Mouse (Mus musculus) olfactory bulb, adult 2 months (tissue): Measurements from ENCODE around the gene Bloc1s1. TPM values are rescaled to one million over a fixed set of nuclear protein-coding genes. Genes with fewer than 3 reads are reported as not detected.

Experiments used
- H3K27ac ChIP-seq: fragments of 200-500 bp; 2 replicates; pipeline ENCODE4 v1.5.1; 2012; ENCODE audit warnings: low read depth, low read length; ENCODE audit not compliant: insufficient read depth
- H3K4me1 ChIP-seq: fragments of 200-500 bp; 2 replicates; pipeline ENCODE4 v1.6.1; 2012; ENCODE audit warnings: low read length; ENCODE audit not compliant: control insufficient read depth, insufficient read depth
- H3K4me3 ChIP-seq: fragments of 200-500 bp; 2 replicates; pipeline ENCODE4 v1.5.1; 2012; ENCODE audit warnings: mild to moderate bottlenecking, low read depth, low read length, moderate library complexity; ENCODE audit not compliant: insufficient read depth
- CTCF ChIP-seq: fragments of 200-500 bp; IDR thresholded peaks from 2 replicates; pipeline ENCODE4 v1.5.1; 2012; ENCODE audit warnings: low read depth, mild to moderate bottlenecking, low read length, moderate library complexity; ENCODE audit not compliant: insufficient read depth
- POLR2A ChIP-seq: fragments of 200-500 bp; IDR thresholded peaks from 2 replicates; pipeline ENCODE4 v1.6.1; 2012; ENCODE audit warnings: mild to moderate bottlenecking, low read depth, low read length, moderate library complexity; ENCODE audit not compliant: insufficient read depth
- WGBS: fragments of 180-500 bp; shearing (Covaris S2); methylation state at CpG from one replicate; pipeline ENCODE4 v1.1.7; 2018; 5-methylcytosine and 5-hydroxymethylcytosine counted together
- polyA plus RNA-seq: library from polyadenylated mRNA; stranded (reverse); fragments of >200 nt; gene quantifications from 2 replicates; pipeline ENCODE4 v1.2.4, GENCODE M21; 2012; ENCODE audit warnings: low replicate concordance; ENCODE audit not compliant: missing spikeins, insufficient read depth, insufficient read length

Gene Bloc1s1
- polyA plus RNA-seq, 1 experiment, result not detected

DNA sequence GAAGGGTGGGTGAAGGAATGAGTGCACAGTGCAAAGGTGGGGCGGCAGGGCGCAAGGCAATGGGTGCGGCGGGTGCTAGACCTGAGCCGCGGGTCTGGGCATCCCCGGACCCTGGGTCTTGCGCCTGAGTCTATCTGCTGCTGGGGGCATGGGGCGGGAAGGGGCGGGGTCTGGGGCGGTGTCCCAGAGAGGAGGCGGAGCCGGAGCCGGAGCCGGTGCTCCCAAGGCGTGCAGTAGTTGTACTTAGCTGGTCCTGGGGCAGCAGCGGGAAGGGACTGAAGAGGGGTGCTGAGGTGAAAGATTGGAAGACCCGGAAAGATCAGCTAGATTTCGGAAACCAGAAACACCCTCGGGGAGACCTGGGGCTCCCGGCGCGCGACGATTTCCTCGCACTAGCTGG lies 9.7 kb upstream of the Bloc1s1 start, which contains the start of gene Itga7:
TSS of gene Itga7 (plus strand) at position 245 of the 400 bp plus-strand sequence.
- WGBS, result 2% methylated on average over 26 of the region's 26 CpGs
- no peak within 1 kb of the TSS for H3K27ac ChIP-seq
- peak within 1 kb of the TSS; percentile 45 for H3K4me3 ChIP-seq
- 0 out of 2 replicates have a peak, but pooled peaks have one; percentile 18 for TF ChIP-seq POLR2A
- no peak for TF ChIP-seq CTCF
- H3K4me1 ChIP-seq, result peaks cover 19% of the 10 kb centered on the region

DNA sequence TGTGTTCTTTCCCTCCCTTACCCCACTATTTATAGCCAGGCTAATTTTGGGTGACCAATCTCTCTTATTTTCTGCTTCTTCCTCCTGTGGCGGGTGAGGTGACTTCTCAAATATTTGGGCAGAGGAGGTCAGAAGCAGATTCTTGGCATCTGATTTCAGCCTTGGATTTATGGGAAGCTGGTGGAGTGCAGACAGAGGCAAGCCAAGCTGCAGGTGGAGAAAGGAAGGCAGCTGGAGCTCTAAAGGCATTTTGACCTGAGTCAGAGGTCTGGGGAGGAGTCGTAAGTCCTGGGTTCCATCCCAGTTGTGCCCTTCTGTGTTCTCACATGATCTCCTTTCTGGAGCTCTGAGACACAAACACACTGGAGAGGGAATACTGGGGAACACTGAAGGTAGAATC lies 7.6 kb upstream of the Bloc1s1 start:
- TF ChIP-seq POLR2A, result no peak
- no peak for TF ChIP-seq CTCF
- WGBS, result 50% methylated on average over 2 of the region's 2 CpGs
- Histone ChIP-seq H3K27ac (no peak overlapping the region), H3K4me1 (peaks cover 19% of the 10 kb centered on the region), H3K4me3 (no peak overlapping the region)

DNA sequence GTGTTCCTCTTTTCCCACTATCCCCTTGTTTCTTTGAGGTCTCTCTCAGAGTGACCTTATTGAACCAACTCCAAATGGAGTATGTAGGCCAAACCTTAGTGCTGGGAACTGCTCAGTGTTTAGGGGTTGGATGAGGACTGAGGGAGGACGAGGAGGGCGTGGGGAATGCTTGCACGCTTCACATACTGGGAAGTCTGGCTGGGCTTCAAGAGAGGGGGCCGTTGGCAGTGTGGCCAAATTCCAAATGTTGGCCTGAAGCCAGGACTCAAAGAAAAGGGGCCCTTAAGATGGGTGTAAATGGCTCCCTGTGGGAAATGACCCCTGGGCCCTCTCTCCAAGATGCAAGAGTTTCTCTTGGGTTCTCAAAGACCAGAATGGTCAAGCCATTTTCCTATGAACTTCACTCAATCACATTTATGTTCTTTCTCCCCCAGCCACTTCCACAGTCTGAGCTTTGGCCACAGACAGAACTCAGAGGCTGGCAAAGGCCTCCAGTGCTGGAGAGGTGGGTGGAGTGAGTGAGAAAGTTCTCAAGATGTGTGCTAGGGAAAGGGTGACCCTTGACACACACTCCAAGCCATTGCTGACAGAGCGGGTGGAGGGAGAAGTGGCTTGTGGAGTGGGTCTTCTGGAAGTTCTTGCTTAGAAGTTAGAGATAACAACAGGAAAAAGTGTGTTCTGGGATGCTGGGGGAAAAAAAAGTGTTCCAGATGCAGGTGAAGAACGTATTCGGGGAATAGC lies 6.0 kb upstream of the Bloc1s1 start:
- no peak overlapping the region for H3K27ac ChIP-seq
- peaks cover 19% of the 10 kb centered on the region for H3K4me1 ChIP-seq
- 61% methylated on average over 7 of the region's 7 CpGs for WGBS
- no peak overlapping the region for H3K4me3 ChIP-seq
- TF ChIP-seq CTCF (no peak), POLR2A (no peak)

DNA sequence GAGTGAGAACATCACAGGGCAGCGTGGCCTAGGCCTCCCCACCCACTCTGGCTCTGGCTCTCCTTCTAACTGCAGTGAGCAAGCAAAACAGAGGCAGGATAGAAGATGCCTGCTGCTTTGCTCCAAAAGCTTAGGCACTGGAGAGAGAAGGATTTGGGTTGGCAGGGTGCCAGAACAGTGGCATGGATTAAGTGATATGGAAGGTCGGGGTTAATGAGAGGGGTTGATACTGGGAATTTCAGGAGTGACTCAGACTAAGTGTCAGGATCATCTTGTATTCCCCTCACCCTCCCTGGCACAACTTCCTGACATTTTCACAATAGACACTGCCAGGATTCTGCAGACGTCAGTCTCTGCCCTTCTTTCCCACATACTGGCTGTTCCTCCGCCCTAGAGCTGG lies 4.5 kb upstream of the Bloc1s1 start:
- Histone ChIP-seq H3K4me3 (no peak overlapping the region), H3K4me1 (peaks cover 9% of the 10 kb centered on the region; the same call in 1 of the 2 replicates), H3K27ac (no peak overlapping the region)
- WGBS, result 33% methylated on average over 4 of the region's 4 CpGs
- TF ChIP-seq POLR2A (no peak), CTCF (no peak)

DNA sequence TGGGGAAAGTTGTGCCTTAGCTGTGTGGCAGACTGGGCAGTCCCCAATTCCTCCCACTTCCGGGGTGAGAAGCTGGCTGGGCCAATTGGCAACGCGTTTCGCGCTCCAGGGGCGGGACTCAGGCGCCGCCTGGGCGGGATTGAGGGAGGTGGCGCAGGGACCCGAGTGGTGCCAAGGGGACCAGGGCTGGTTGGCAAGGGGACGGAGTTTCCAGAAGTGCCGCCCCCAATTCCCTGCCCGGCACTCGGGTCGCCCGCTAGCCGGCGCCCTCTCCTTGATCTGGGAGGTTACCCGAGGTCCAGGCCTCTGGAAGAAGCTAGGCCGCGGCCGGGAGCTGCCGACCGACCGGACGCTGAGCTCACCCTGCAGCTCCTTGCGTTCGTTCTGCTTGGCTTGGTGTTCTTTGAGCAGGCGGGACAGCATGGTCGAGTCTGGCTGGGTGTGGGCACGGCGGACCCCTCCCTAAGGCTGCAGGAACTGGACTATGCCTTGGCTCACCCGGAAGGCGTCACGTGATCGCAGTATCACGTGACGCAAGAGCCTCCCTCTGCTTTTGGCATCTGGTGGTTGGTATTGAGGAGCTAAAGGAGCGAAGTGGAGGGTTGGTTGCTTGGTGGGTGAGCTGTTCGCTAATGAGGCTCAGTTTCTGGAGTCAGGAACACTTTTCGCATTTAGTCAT lies 683 bp downstream of the Bloc1s1 start:
- peaks cover 21% of the 10 kb centered on the region for H3K4me1 ChIP-seq
- no peak for TF ChIP-seq CTCF
- peak; percentile 73 for TF ChIP-seq POLR2A
- peak overlapping the region; percentile 85 for H3K4me3 ChIP-seq
- WGBS, result under 1% methylated on average over 42 of the region's 42 CpGs
- peak overlapping the region; percentile 95 for H3K27ac ChIP-seq

- H3K4me3 ChIP-seq, result peak within 1 kb of the TSS; percentile 85
- TF ChIP-seq POLR2A (no peak), CTCF (no peak)
- 11% methylated on average over 1 of the region's 1 CpGs for WGBS
- peak within 1 kb of the TSS; percentile 95 for H3K27ac ChIP-seq
- H3K4me1 ChIP-seq, result peaks cover 24% of the 10 kb centered on the region
These were observed 1.1 kb downstream of the Bloc1s1 start, which contains the start of gene Rdh5 for GRCm38 (mm10) chr10:128922822-128923012. Rdh5 (minus strand) TSS chr10:128922888.

- Histone ChIP-seq H3K27ac (0 out of 2 replicates have a peak overlapping the region, but pooled peaks have one; percentile 34), H3K4me1 (peaks cover 24% of the 10 kb centered on the region), H3K4me3 (no peak overlapping the region)
- WGBS, result 57% methylated on average over 16 of the region's 16 CpGs
- TF ChIP-seq POLR2A (no peak), CTCF (no peak)
These were observed 1.7 kb downstream of the Bloc1s1 start for GRCm38 (mm10) chr10:128921883-128922821.

- 50% methylated on average over 1 of the region's 1 CpGs for WGBS
- Histone ChIP-seq H3K4me3 (no peak overlapping the region), H3K27ac (no peak overlapping the region), H3K4me1 (peaks cover 24% of the 10 kb centered on the region)
- TF ChIP-seq POLR2A, result no peak
- no peak for TF ChIP-seq CTCF
These were observed 2.6 kb downstream of the Bloc1s1 start for GRCm38 (mm10) chr10:128921251-128921650.
